Mouse (Mus musculus): ENCODE measurements around the gene Eid1. TPM values are rescaled to one million over a fixed set of nuclear protein-coding genes. Genes with fewer than 3 reads are reported as not detected.

The Eid1 gene
- total RNA-seq (2014; rRNA removed) (7.9 and 11.1 TPM in 2 replicates), polyA plus RNA-seq (2012; rRNA removed) (4.4 and 4.5 TPM in 2 replicates)

GRCm38 (mm10) chr2:125672957-125673631 lies at the start of gene Eid1:
TSS of gene Eid1 (plus strand) at chr2:125673095.
- Histone ChIP-seq H3K27ac (replicated peaks; ENCODE audit: insufficient read depth, low read depth, low read length) (no peak within 1 kb of the TSS), H3K79me2 (ENCODE audit: control insufficient read depth, insufficient read depth, low read length) (no peaks in the 10 kb centered on the region), H3K9ac (ENCODE audit: low read depth, low read length) (peak within 1 kb of the TSS; percentile 77), H3K27me3 (ENCODE audit: control insufficient read depth, insufficient read depth, low read length) (no peaks in the 10 kb centered on the region), H3K36me3 (ENCODE audit: control insufficient read depth, insufficient read depth, low read length) (no peaks in the 10 kb centered on the region), H3K4me3 (ENCODE audit: insufficient read depth, low read depth, low read length) (peak within 1 kb of the TSS; percentile 83), H3K4me1 (ENCODE audit: control insufficient read depth, insufficient read depth, low read length) (peaks cover 1% of the 10 kb centered on the region; the same call in 1 of the 2 replicates)
- WGBS: under 1% methylated on average over 77 of the region's 79 CpGs
- TF ChIP-seq CTCF (IDR thresholded peaks at IDR 0.05; ENCODE audit: low read depth, low read length) (no peak), POLR2A (IDR thresholded peaks at IDR 0.05; ENCODE audit: extremely low read depth, insufficient read depth, low read length) (no peak)
- DNase-seq (ENCODE audit: extremely low read depth, low read depth, low spot score): peak; percentile 37

DNA sequence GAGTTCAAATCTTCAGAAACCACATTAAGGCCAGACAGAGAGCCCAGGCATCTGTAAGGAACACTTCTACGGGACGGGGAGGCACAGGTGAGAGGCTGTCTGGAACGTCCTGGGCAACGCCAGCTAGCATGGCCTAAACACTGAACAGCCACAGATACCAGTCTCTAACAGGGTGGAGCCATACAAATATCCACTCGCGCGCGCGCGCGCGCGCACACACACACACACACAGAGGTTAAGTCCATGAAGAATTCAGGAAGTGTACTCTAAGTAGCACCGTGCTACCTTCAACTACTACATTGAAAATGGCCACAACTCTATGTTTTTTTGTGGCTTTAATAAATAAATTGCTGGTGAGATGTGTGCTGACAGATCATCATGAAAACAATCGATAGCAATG lies 49.7 kb upstream of the Eid1 start:
- no peak overlapping the region for H3K27ac ChIP-seq (replicated peaks; ENCODE audit: insufficient read depth, low read depth, low read length)
- H3K4me3 ChIP-seq (ENCODE audit: insufficient read depth, low read depth, low read length): no peak overlapping the region
- peaks cover 5% of the 10 kb centered on the region for H3K4me1 ChIP-seq (ENCODE audit: control insufficient read depth, insufficient read depth, low read length)
- TF ChIP-seq CTCF (IDR thresholded peaks at IDR 0.05; ENCODE audit: low read depth, low read length) (no peak), POLR2A (IDR thresholded peaks at IDR 0.05; ENCODE audit: extremely low read depth, insufficient read depth, low read length) (no peak)
- WGBS: 96% methylated on average over 15 of the region's 15 CpGs
- no peak overlapping the region for H3K9ac ChIP-seq (ENCODE audit: low read depth, low read length)
- no peaks in the 10 kb centered on the region for H3K27me3 ChIP-seq (ENCODE audit: control insufficient read depth, insufficient read depth, low read length)
- H3K79me2 ChIP-seq (ENCODE audit: control insufficient read depth, insufficient read depth, low read length): peaks cover 3% of the 10 kb centered on the region; the same call in 1 of the 2 replicates
- peaks cover 6% of the 10 kb centered on the region for H3K36me3 ChIP-seq (ENCODE audit: control insufficient read depth, insufficient read depth, low read length)
- DNase-seq (ENCODE audit: extremely low read depth, low read depth, low spot score): no peak

DNA sequence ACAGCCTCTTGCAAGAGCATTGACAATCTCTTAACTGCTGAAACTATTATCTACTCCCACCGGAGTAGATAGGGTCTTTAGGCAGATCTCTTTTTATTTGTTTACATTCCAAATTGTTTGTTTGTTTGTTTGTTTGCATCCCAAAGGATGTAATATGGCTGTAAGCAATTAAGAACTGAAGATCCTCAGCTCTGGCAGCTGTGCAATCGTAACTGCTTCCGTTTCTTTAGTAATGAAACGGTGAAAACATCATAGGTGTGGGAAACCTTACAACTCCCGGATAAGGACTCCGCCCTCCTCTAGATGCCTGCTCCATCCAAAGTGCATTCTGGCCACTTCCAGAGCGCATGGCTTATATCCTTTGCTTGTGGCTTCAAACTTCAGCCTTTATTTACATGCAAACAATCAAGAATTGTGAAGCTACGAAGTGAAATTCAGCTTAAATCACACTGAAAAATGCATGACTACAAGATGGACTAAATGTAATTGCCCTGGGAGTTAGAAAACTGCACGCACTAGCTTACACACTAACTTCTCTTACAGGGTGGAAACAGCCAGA lies 48.7 kb upstream of the Eid1 start:
- Histone ChIP-seq H3K27me3 (ENCODE audit: control insufficient read depth, insufficient read depth, low read length) (no peaks in the 10 kb centered on the region), H3K9ac (ENCODE audit: low read depth, low read length) (peak overlapping the region; percentile 89), H3K4me1 (ENCODE audit: control insufficient read depth, insufficient read depth, low read length) (peaks cover 5% of the 10 kb centered on the region), H3K36me3 (ENCODE audit: control insufficient read depth, insufficient read depth, low read length) (peaks cover 2% of the 10 kb centered on the region; the same call in 1 of the 2 replicates), H3K27ac (replicated peaks; ENCODE audit: insufficient read depth, low read depth, low read length) (no peak overlapping the region), H3K79me2 (ENCODE audit: control insufficient read depth, insufficient read depth, low read length) (peaks cover 3% of the 10 kb centered on the region; the same call in 1 of the 2 replicates), H3K4me3 (ENCODE audit: insufficient read depth, low read depth, low read length) (peak overlapping the region; percentile 93; the same call in 1 of the 2 replicates)
- 7% methylated on average over 9 of the region's 9 CpGs for WGBS
- TF ChIP-seq CTCF (IDR thresholded peaks at IDR 0.05; ENCODE audit: low read depth, low read length) (no peak), POLR2A (IDR thresholded peaks at IDR 0.05; ENCODE audit: extremely low read depth, insufficient read depth, low read length) (no peak)
- DNase-seq (ENCODE audit: extremely low read depth, low read depth, low spot score): peak; percentile 31

GRCm38 (mm10) chr2:125624837-125625351 lies 48.0 kb upstream of the Eid1 start, which contains the start of gene Cep152:
TSS of gene Cep152 (minus strand) at chr2:125625113.
- no peaks in the 10 kb centered on the region for H3K36me3 ChIP-seq (ENCODE audit: control insufficient read depth, insufficient read depth, low read length)
- peak within 1 kb of the TSS; percentile 89 for H3K9ac ChIP-seq (ENCODE audit: low read depth, low read length)
- H3K27me3 ChIP-seq (ENCODE audit: control insufficient read depth, insufficient read depth, low read length): no peaks in the 10 kb centered on the region
- H3K27ac ChIP-seq (replicated peaks; ENCODE audit: insufficient read depth, low read depth, low read length): peak within 1 kb of the TSS; percentile 33
- DNase-seq (ENCODE audit: extremely low read depth, low read depth, low spot score): peak; percentile 90
- H3K79me2 ChIP-seq (ENCODE audit: control insufficient read depth, insufficient read depth, low read length): peaks cover 3% of the 10 kb centered on the region; the same call in 1 of the 2 replicates
- TF ChIP-seq POLR2A (IDR thresholded peaks at IDR 0.05; ENCODE audit: extremely low read depth, insufficient read depth, low read length): 0 out of 2 replicates have a peak, but pooled peaks have one; percentile 30
- TF ChIP-seq CTCF (IDR thresholded peaks at IDR 0.05; ENCODE audit: low read depth, low read length): 0 out of 2 replicates have a peak, but pooled peaks have one; percentile 17
- H3K4me3 ChIP-seq (ENCODE audit: insufficient read depth, low read depth, low read length): peak within 1 kb of the TSS; percentile 93
- H3K4me1 ChIP-seq (ENCODE audit: control insufficient read depth, insufficient read depth, low read length): peaks cover 5% of the 10 kb centered on the region
- WGBS: under 1% methylated on average over 50 of the region's 50 CpGs

- Histone ChIP-seq H3K36me3 (ENCODE audit: control insufficient read depth, insufficient read depth, low read length) (no peaks in the 10 kb centered on the region), H3K4me3 (ENCODE audit: insufficient read depth, low read depth, low read length) (no peak overlapping the region), H3K9ac (ENCODE audit: low read depth, low read length) (no peak overlapping the region), H3K27me3 (ENCODE audit: control insufficient read depth, insufficient read depth, low read length) (no peaks in the 10 kb centered on the region), H3K27ac (replicated peaks; ENCODE audit: insufficient read depth, low read depth, low read length) (no peak overlapping the region), H3K4me1 (ENCODE audit: control insufficient read depth, insufficient read depth, low read length) (peaks cover 5% of the 10 kb centered on the region), H3K79me2 (ENCODE audit: control insufficient read depth, insufficient read depth, low read length) (peaks cover 3% of the 10 kb centered on the region; the same call in 1 of the 2 replicates)
- DNase-seq (ENCODE audit: extremely low read depth, low read depth, low spot score): peak; percentile 70
- no peak for TF ChIP-seq CTCF (IDR thresholded peaks at IDR 0.05; ENCODE audit: low read depth, low read length)
- no peak for TF ChIP-seq POLR2A (IDR thresholded peaks at IDR 0.05; ENCODE audit: extremely low read depth, insufficient read depth, low read length)
- 43% methylated on average over 4 of the region's 4 CpGs for WGBS
These were observed 46.4 kb upstream of the Eid1 start for GRCm38 (mm10) chr2:125626536-125626935.

All from liver, adult 2 months (tissue).